Mouse (Mus musculus) B cell, adult 2 months (primary cell): Measurements from ENCODE around the gene Ppp6r3.
A peak's percentile ranks its signal among the peaks of the same experiment; 100 is the strongest.

Source experiments
- DNase-seq, 2 experiments: peaks; one replicate each; pipeline ENCODE4 v3.0.0; 2022

The Ppp6r3 gene

DNA sequence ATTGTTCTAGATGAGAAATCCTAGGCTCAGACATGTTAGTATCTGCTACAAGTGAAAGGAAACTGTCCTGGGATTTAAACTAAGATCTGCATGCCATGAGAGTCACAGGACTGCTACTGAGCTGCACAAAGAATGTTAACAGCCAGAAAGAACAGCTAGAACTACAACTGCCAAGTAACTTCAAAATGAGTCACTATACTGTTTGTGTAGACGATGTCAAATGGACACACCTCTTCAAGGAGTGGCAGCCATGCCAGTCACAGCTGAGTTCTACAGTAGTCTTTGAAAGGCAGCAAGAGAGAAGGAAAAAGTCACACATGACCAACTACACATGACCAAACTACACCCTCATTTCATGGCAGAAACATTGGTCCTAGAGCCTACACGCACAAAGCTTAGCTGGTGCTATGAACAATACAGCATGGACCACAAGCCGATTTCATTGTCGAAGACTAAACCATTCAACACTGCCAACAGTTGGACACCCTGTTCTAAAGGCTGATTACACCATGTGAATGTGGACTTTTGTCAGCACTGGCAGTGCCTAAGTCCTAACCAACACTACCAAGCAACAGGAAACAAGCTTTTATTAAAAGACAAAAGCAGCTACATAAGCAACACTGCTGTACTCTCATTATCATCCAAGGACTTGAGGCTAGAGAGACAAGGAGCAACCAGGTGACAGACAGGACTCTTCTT lies 55.9 kb downstream of the Ppp6r3 start:
- no peak for DNase-seq

GRCm38 (mm10) chr19:3497216-3497615 lies 78.3 kb downstream of the Ppp6r3 start:
- peak; percentile 14 to 17 for DNase-seq

- DNase-seq = no peak
Measured at GRCm38 (mm10) chr19:3489826-3490225, 85.7 kb downstream of the Ppp6r3 start.

GRCm38 (mm10) chr19:3482831-3483230 lies 92.7 kb downstream of the Ppp6r3 start:
- DNase-seq = no peak

DNA sequence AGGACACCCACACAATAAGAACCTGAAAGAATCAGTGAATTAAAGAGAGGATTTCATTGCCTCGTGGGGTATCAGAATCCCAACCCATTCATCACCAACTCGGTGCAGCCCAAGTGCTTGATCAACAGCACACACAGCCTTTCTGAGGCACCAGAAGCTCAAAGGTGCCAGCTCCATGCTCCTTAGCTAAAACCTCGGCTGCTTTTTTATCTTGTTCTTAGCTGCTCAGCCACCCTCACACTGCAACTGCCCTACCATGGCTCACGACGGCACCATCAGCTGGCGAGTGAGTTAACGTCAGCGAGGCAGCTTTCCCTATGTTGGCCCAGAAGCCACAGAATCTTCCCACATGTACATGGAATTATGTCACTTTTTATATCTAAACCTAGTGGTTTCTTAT lies 95.4 kb downstream of the Ppp6r3 start:
- DNase-seq = no peak

GRCm38 (mm10) chr19:3476996-3477395 lies 98.6 kb downstream of the Ppp6r3 start:
- DNase-seq = no peak

- DNase-seq = no peak
Measured at GRCm38 (mm10) chr19:3471218-3471617, 104.3 kb downstream of the Ppp6r3 start.

DNA sequence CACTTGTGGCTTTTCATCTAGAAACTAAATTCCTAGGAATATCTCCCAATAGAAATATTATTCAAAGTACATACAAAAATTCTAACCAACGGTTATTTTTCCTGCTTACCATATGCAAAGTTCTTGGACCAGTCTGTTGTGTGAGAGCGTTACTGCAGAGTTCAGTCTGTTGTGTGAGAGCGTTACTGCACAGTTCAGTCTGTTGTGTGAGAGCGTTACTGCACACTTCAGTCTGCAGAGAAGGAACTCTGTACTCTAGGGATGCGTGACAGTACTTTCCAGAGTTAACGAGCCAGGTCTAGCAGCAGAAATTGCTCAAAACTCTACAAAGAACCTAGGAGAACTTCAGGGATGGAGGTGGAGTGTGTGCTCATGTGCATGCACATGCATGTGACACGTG lies 108.0 kb downstream of the Ppp6r3 start:
- DNase-seq = no peak

- no peak for DNase-seq
Measured at GRCm38 (mm10) chr19:3459986-3460385, 115.6 kb downstream of the Ppp6r3 start.

GRCm38 (mm10) chr19:3458331-3459099 lies 117.0 kb downstream of the Ppp6r3 start:
- DNase-seq = no peak

- DNase-seq = no peak
Measured at GRCm38 (mm10) chr19:3457700-3458099, 117.8 kb downstream of the Ppp6r3 start.

DNA sequence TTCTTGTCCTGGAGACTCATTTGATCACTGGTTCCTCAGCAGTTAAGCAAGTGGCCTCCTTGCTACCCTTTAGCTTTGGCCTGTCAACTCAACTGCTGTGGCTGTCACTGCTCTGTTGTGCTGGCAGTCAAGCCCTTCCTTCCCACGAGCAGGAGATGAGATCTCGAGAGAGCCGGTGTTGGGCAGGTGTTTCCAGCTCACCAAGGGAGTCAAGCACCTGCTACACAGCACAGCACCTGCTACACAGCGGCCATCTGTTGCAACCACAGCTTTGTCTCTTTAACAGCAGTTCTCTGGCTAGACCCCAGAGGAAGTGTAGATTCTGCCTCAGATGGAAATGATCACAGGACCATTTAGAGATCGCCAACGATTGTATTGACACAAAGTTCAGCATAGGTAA lies 123.9 kb downstream of the Ppp6r3 start:
- peak; percentile 21 to 31 for DNase-seq

- peak; percentile 71 to 73 for DNase-seq
Measured at GRCm38 (mm10) chr19:3451170-3451569, 124.4 kb downstream of the Ppp6r3 start.

DNA sequence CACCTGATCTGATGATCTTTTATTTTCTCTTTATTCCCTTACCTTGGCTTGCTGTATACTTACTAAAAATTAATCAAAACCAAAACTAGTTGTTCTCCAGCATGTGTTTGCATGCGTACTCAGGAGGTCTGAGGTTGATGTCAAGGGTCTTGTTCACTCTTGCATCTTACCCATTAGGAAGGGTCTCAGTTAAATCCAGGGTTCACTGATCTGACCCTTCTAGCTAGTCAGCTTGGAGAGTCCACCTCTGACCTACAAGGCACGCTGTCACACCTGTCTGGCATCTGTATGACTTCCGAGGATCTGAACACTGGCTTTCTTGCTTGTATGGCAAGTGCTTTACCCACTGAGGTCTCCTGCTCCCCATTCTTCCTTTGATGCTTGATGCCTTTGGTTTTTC lies 124.8 kb downstream of the Ppp6r3 start:
- DNase-seq = no peak

- no peak for DNase-seq
Measured at GRCm38 (mm10) chr19:3449248-3449647, 126.3 kb downstream of the Ppp6r3 start.

DNA sequence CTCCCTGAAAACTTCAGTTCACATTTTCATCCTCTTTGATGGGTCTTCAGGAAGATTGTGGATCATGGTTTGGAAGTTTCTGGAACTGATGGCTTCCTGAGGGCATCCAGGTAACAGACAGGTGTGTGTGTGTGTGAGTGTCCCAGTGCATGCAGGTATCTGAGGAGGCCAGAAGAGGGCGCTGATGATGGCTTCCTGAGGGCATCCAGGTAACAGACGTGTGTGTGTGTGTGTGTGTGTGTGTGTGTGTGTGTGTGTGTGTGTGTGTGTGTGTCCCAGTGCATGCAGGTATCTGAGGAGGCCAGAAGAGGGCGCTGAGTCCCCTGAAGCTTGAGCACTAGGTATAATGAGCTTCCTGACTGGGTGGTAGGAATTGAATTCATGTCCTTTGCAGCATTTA lies 128.2 kb downstream of the Ppp6r3 start:
- no peak for DNase-seq

DNA sequence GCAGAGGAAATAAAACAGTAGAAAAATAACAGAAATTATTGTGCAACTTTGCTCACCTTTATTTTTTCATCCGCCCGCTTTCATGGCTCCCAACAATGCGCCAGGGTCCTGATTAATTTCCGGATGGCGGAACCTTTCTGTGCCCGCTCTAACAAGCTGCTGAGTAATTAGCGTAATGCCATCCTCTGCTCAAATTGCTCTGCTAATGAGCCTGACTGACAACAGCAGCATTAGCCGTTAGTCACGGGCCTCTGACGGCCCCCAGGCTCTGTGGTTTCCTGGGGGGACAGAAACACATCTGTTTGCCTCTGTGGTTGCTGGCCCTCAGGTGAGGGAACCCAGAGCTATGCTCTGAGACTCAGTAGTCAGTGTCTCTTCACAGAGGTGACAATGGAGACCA lies 134.5 kb downstream of the Ppp6r3 start:
- DNase-seq = peak in 1 of 2 experiments; percentile 11

DNA sequence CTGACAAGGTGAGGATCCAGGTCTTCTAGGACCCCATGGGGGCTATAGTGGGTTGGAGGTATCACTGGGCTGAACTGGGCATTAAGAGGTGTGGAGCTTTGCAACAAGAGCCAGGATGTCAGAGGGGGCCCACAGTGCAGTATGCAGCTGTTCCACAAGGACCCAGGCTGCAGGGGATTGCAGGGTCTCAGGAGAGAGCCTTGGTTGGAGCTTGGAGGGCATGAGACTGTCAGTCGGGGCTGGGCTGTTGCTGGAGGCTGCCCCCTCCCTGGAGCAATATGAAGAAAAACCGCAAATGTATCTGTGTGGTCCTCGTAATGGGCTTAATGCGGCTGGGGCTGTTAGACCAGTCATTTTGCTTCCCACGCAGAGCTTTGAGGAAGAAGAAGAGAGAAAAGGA lies 134.9 kb downstream of the Ppp6r3 start:
- DNase-seq = no peak

GRCm38 (mm10) chr19:3437980-3438379 lies 137.6 kb downstream of the Ppp6r3 start:
- no peak for DNase-seq

DNA sequence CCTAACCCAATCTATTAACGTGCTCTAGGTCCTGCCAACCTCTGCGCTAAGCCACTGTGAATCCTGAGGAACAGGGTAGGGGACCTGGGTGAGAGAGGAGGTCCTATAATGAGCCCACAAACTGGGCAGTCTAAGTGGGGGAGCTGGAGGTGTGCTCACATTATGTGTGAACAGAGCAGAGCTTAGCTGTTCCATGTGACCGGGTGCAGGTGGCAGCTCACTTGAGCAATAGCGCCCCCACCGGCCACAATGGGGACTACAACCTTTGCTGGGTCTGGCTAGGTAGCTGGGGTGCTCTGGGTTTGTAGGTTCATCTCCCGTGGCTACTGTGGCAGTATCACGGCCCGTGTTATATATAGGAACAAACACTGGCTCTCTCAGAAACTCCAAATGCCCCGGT lies 138.7 kb downstream of the Ppp6r3 start:
- peak; percentile 74 to 75 for DNase-seq

DNA sequence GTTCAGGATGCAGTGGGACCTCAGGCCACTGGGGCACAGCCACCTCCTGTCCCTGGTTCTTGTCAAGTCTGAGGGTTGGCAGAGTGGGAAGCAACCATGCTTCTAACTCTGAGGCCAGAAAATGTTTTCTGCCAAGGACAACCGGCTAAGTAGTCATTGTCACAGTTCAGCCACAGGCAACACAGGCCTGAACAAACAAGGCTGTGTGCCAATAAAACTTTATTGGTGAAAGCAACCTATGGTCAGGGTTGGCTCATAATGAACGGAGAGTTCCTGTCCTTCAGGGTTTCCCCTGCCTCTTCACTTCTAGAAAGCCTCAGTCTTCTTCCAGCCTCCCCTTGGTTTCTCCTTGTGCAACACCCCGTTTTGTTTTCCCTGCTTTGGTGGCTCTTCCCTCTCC lies 139.7 kb downstream of the Ppp6r3 start:
- DNase-seq = no peak

- DNase-seq = no peak
Measured at GRCm38 (mm10) chr19:3434641-3435040, 140.9 kb downstream of the Ppp6r3 start.

DNA sequence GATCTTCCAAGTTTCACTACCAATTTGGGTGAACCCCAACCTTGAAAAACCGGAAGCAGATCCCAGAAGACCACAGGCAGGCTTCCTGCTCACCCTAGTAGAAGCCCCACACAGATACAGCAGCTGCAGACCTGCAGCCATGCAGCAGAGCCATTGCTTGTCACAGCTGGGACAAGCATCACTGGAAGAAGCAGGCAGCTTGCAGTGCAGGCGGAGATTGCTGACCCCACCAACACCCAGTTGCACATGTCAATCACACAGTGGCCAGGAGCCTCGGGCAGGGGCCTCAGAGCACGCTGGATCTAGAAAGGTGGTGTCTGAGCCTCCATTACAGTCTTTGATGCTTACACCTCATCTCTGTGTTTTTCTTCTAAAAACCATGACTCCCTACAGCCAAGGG lies 141.4 kb downstream of the Ppp6r3 start:
- no peak for DNase-seq

- no peak for DNase-seq
Measured at GRCm38 (mm10) chr19:3431969-3432368, 143.6 kb downstream of the Ppp6r3 start.

DNA sequence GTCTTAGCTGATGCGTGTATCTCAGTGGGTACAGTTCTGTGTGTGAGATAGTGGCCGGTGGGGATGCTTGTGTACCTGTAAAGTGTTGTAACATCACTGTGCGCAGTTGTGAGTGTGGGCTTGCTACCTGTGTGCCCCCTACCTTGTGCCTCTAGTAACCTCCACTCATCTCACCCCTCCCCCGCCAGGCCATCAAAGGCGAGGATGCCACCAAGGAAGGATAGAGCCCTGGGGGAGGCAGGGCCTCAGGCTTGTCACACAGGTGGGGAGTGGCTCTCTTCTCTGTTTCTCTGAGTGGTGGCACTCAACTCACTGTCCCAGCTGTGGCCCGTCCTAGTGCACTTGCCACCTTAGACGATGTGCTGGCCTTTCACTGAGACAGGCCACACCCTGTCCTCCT lies 144.5 kb downstream of the Ppp6r3 start:
- peak in 1 of 2 experiments; percentile 9 for DNase-seq
